Mouse (Mus musculus): ENCODE results near the gene Ldha. TPM values are rescaled to one million over a fixed set of nuclear protein-coding genes. Genes with fewer than 3 reads are reported as not detected.
"Not testable (repeated sequence)": the region's sequence is repeated elsewhere in the genome, so short reads cannot be mapped to it uniquely, and the experiment has no call there.

Ldha gene
- polyA plus RNA-seq, 1 experiment from 2014 or later, result 1,645 TPM

DNA sequence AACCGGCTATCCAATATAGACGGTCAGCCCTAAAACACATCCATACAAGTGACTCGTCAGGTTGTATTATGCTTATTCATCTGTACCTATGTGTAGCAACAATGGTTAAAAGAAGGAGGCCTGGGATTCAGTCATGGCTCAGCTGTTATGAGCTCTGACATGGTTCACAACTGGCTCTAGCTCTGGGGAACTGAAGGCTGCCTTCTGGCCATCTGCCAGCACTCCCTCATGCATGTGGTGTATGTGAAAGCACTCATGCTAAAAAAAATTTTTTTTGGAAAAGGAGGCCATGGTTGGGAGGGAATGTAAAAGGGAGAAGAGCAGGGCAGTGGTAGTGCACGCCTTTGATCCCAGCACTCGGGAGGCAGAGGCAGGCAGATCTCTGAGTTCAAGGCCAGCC lies 38.6 kb downstream of the Ldha start:
- no peak for ATAC-seq (ENCODE audit: insufficient number of reproducible peaks, insufficient read depth, low FRiP score, low read depth)
- H3K4me3 ChIP-seq (ENCODE audit: low read depth, low read length), result no peak overlapping the region
- no peak overlapping the region for H3K9ac ChIP-seq (replicated peaks; ENCODE audit: low read depth, low read length)
- no peaks in the 10 kb centered on the region for H3K9me3 ChIP-seq (ENCODE audit: control insufficient read depth, low read depth, low read length)
- H3K27me3 ChIP-seq (ENCODE audit: control insufficient read depth, insufficient read depth, low read length), result no peaks in the 10 kb centered on the region
- no peak overlapping the region for H3K27ac ChIP-seq (ENCODE audit: low read length)
- WGBS, result 93% methylated on average over 5 of the region's 5 CpGs
- no peaks in the 10 kb centered on the region; the same call in 1 of the 2 replicates for H3K36me3 ChIP-seq (ENCODE audit: control insufficient read depth, insufficient read depth, low read length)
- H3K4me2 ChIP-seq (replicated peaks; ENCODE audit: low read depth, low read length), result no peak overlapping the region
- H3K4me1 ChIP-seq (ENCODE audit: control insufficient read depth, insufficient read depth, low read length), result no peaks in the 10 kb centered on the region

DNA sequence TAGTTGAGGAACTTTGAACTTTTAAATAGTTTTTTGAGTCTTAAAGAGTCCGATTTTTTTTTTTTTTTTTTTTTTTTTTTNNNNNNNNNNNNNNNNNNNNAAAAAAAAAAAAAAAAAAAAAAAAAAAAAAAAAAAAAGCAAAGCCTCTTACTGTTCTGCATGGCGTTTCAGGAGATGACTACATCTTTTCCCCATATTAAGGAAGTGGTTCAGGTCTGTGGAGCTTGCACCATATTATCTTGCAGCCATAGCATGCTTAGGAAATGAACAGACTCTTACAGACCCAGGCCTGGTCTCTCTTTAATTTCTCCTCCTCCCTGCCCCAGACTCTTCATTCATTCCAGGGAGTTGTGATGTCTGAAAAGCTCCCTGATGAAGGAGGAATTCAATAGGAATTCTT lies 39.7 kb downstream of the Ldha start:
- Histone ChIP-seq H3K4me3 (ENCODE audit: low read depth, low read length) (no peak overlapping the region), H3K4me1 (ENCODE audit: control insufficient read depth, insufficient read depth, low read length) (no peaks in the 10 kb centered on the region), H3K9ac (replicated peaks; ENCODE audit: low read depth, low read length) (no peak overlapping the region), H3K9me3 (ENCODE audit: control insufficient read depth, low read depth, low read length) (no peaks in the 10 kb centered on the region), H3K27ac (ENCODE audit: low read length) (no peak overlapping the region), H3K36me3 (ENCODE audit: control insufficient read depth, insufficient read depth, low read length) (peaks cover 2% of the 10 kb centered on the region; the same call in 1 of the 2 replicates), H3K4me2 (replicated peaks; ENCODE audit: low read depth, low read length) (no peak overlapping the region), H3K27me3 (ENCODE audit: control insufficient read depth, insufficient read depth, low read length) (no peaks in the 10 kb centered on the region)
- no peak for ATAC-seq (ENCODE audit: insufficient number of reproducible peaks, insufficient read depth, low FRiP score, low read depth)
- WGBS, result 86% methylated on average over 2 of the region's 2 CpGs

DNA sequence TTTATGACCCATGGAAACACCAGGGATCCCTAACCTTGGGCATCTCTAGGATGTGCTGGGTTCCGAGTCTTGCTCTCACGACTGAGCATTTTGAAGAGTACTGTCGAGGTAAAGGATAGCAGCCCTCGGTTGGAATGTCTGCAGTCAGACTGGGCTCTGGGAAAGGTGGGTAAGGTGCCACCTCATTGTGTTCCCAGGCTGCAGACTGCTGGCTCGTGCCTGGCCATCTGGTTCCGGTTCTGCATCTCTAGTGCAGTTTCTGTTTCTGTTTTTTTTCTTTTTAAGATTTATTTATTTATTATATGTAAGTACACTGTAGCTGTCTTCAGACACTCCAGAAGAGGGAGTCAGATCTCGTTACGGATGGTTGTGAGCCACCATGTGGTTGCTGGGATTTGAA lies 40.7 kb downstream of the Ldha start:
- H3K4me2 ChIP-seq (replicated peaks; ENCODE audit: low read depth, low read length); H3K27me3 ChIP-seq (ENCODE audit: control insufficient read depth, insufficient read depth, low read length); H3K27ac ChIP-seq (ENCODE audit: low read length); ATAC-seq (ENCODE audit: insufficient number of reproducible peaks, insufficient read depth, low FRiP score, low read depth); H3K9ac ChIP-seq (replicated peaks; ENCODE audit: low read depth, low read length); H3K4me3 ChIP-seq (ENCODE audit: low read depth, low read length); H3K9me3 ChIP-seq (ENCODE audit: control insufficient read depth, low read depth, low read length); H3K4me1 ChIP-seq (ENCODE audit: control insufficient read depth, insufficient read depth, low read length): not testable (repeated sequence)
- WGBS, result 81% methylated on average over 6 of the region's 8 CpGs
- peaks cover 10% of the 10 kb centered on the region; the same call in 1 of the 2 replicates for H3K36me3 ChIP-seq (ENCODE audit: control insufficient read depth, insufficient read depth, low read length)

DNA sequence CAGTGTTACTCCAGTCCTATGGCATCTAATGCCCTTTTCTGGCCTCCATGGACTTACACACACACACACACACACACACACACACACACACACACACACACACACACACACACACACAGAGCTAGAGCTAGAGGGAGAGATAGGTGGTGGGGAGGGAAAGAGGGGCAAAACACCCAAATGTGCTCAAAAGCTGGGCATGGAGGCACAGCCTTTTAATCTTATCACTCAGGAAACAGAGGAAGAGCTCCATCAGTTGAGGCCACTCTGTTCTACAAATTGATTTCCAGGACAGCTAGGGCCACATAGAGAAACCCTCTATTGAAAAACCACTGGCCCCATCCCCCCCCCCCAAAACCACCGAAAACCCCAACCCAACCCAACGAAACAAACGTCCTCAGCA lies 42.0 kb downstream of the Ldha start:
- Histone ChIP-seq H3K27ac (ENCODE audit: low read length) (no peak overlapping the region), H3K4me2 (replicated peaks; ENCODE audit: low read depth, low read length) (no peak overlapping the region), H3K36me3 (ENCODE audit: control insufficient read depth, insufficient read depth, low read length) (peaks cover 18% of the 10 kb centered on the region), H3K27me3 (ENCODE audit: control insufficient read depth, insufficient read depth, low read length) (no peaks in the 10 kb centered on the region), H3K4me3 (ENCODE audit: low read depth, low read length) (no peak overlapping the region), H3K9me3 (ENCODE audit: control insufficient read depth, low read depth, low read length) (no peaks in the 10 kb centered on the region), H3K9ac (replicated peaks; ENCODE audit: low read depth, low read length) (no peak overlapping the region), H3K4me1 (ENCODE audit: control insufficient read depth, insufficient read depth, low read length) (no peaks in the 10 kb centered on the region)
- WGBS, result 78% methylated on average over 3 of the region's 3 CpGs
- ATAC-seq (ENCODE audit: insufficient number of reproducible peaks, insufficient read depth, low FRiP score, low read depth), result no peak

DNA sequence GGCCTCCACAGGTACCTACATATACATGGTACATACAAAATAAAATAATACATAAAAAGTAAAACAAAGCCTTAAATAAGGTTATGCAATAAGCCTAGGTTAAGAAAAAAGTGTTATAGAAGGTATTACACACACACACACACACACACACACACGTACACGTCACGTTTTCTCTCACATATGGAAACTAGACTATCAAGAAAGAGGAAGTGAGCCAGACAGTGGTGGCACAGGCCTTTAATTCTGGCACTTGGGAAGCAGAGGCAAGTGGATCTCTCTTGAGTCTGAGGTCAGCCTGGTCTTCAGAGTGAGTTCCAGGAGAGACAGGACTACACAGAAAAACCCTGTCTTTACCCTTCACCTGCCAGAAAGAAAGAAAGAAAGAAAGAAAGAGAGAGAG lies 54.2 kb downstream of the Ldha start:
- peaks cover 67% of the 10 kb centered on the region for H3K36me3 ChIP-seq (ENCODE audit: control insufficient read depth, insufficient read depth, low read length)
- no peaks in the 10 kb centered on the region for H3K9me3 ChIP-seq (ENCODE audit: control insufficient read depth, low read depth, low read length)
- WGBS, result 92% methylated on average over 3 of the region's 3 CpGs
- H3K27ac ChIP-seq (ENCODE audit: low read length), result no peak overlapping the region
- H3K9ac ChIP-seq (replicated peaks; ENCODE audit: low read depth, low read length), result no peak overlapping the region
- no peaks in the 10 kb centered on the region for H3K27me3 ChIP-seq (ENCODE audit: control insufficient read depth, insufficient read depth, low read length)
- H3K4me1 ChIP-seq (ENCODE audit: control insufficient read depth, insufficient read depth, low read length), result no peaks in the 10 kb centered on the region
- ATAC-seq (ENCODE audit: insufficient number of reproducible peaks, insufficient read depth, low FRiP score, low read depth), result no peak
- H3K4me3 ChIP-seq (ENCODE audit: low read depth, low read length), result no peak overlapping the region
- H3K4me2 ChIP-seq (replicated peaks; ENCODE audit: low read depth, low read length), result no peak overlapping the region

DNA sequence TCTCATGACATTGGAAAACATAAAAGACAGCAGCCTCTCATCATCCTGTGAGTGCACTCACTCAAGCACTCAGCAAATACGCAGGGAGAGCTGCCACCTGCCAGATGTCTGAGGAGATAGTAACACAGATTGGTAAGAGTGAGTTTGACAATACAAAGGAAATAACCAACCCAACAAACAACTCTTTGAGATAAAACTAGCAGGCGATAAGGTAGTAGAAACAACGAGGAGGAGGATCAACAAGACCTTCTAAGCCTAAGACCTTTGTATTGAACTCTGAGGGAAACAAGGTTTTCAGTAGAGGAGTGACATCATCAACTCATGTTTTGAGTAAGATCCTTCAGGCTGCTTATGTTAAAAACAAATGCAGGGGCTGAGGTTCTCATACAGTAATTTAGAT lies 58.1 kb downstream of the Ldha start:
- 84% methylated on average over 3 of the region's 3 CpGs for WGBS
- H3K4me2 ChIP-seq (replicated peaks; ENCODE audit: low read depth, low read length), result no peak overlapping the region
- H3K27ac ChIP-seq (ENCODE audit: low read length), result no peak overlapping the region

More for the DNA sequence above, 58.1 kb downstream of the Ldha start:
- Histone ChIP-seq H3K4me1 (ENCODE audit: control insufficient read depth, insufficient read depth, low read length) (no peaks in the 10 kb centered on the region), H3K27me3 (ENCODE audit: control insufficient read depth, insufficient read depth, low read length) (no peaks in the 10 kb centered on the region), H3K4me3 (ENCODE audit: low read depth, low read length) (no peak overlapping the region), H3K36me3 (ENCODE audit: control insufficient read depth, insufficient read depth, low read length) (peaks cover 71% of the 10 kb centered on the region), H3K9ac (replicated peaks; ENCODE audit: low read depth, low read length) (no peak overlapping the region), H3K9me3 (ENCODE audit: control insufficient read depth, low read depth, low read length) (no peaks in the 10 kb centered on the region)
- ATAC-seq (ENCODE audit: insufficient number of reproducible peaks, insufficient read depth, low FRiP score, low read depth), result no peak

Other genes starting within 250 kb of the Ldha start
- 17.6 and 18.4 TPM in 2 replicates for gene Sergef, start 201.7 kb upstream of the Ldha start, polyA plus RNA-seq (2014; fragmentation: Nextera tagmentation; extraction: Ambion mirVana)
- 0.34 TPM in 1 of 2 replicates, not detected in the other for gene Tph1, start 168.9 kb upstream of the Ldha start, polyA plus RNA-seq (2014; fragmentation: Nextera tagmentation; extraction: Ambion mirVana)
- 35.1 and 37.8 TPM in 2 replicates for gene Saal1, start 130.8 kb upstream of the Ldha start, polyA plus RNA-seq (2014; fragmentation: Nextera tagmentation; extraction: Ambion mirVana)
- gene Saa3, start 125.8 kb upstream of the Ldha start, polyA plus RNA-seq (2014; fragmentation: Nextera tagmentation; extraction: Ambion mirVana), result 0.77 TPM in 1 of 2 replicates, not detected in the other
- not detected in 2 replicates for gene Saa4, start 108.9 kb upstream of the Ldha start, polyA plus RNA-seq (2014; fragmentation: Nextera tagmentation; extraction: Ambion mirVana)
- 0.59 and 1.2 TPM in 2 replicates for gene Saa1, start 98.5 kb upstream of the Ldha start, polyA plus RNA-seq (2014; fragmentation: Nextera tagmentation; extraction: Ambion mirVana)
- gene Saa2, start 89.7 kb upstream of the Ldha start, polyA plus RNA-seq (2014; fragmentation: Nextera tagmentation; extraction: Ambion mirVana), result not detected in 2 replicates
- 23.6 and 24.3 TPM in 2 replicates for gene Hps5, start 45.4 kb upstream of the Ldha start, polyA plus RNA-seq (2014; fragmentation: Nextera tagmentation; extraction: Ambion mirVana)
- gene Gtf2h1, start 45.4 kb upstream of the Ldha start, polyA plus RNA-seq (2014; fragmentation: Nextera tagmentation; extraction: Ambion mirVana), result 40.8 and 47.8 TPM in 2 replicates
- 0.24 TPM in 1 of 2 replicates, not detected in the other for gene Ldhc, start 19.7 kb downstream of the Ldha start, polyA plus RNA-seq (2014; fragmentation: Nextera tagmentation; extraction: Ambion mirVana)
- gene Tsg101, start 78.5 kb downstream of the Ldha start, polyA plus RNA-seq (2014; fragmentation: Nextera tagmentation; extraction: Ambion mirVana), result 169 and 179 TPM in 2 replicates
- gene Uevld, start 117.1 kb downstream of the Ldha start, polyA plus RNA-seq (2014; fragmentation: Nextera tagmentation; extraction: Ambion mirVana), result 13.1 and 13.4 TPM in 2 replicates
- not detected in 2 replicates for gene Gm9999, start 142.1 kb downstream of the Ldha start, polyA plus RNA-seq (2014; fragmentation: Nextera tagmentation; extraction: Ambion mirVana)
- 18.0 and 19.2 TPM in 2 replicates for gene Spty2d1, start 166.9 kb downstream of the Ldha start, polyA plus RNA-seq (2014; fragmentation: Nextera tagmentation; extraction: Ambion mirVana)
- 24.3 and 25.6 TPM in 2 replicates for gene Tmem86a, start 209.1 kb downstream of the Ldha start, polyA plus RNA-seq (2014; fragmentation: Nextera tagmentation; extraction: Ambion mirVana)

Measured in stomach, embryonic 14.5 days (tissue).